Mouse (Mus musculus) layer of hippocampus, adult 9-11 months (tissue): ENCODE measurements around the gene Npepps.

Experiments used
- DNase-seq: peaks from one replicate; pipeline ENCODE4 v3.0.0; 2022

Gene Npepps

DNA sequence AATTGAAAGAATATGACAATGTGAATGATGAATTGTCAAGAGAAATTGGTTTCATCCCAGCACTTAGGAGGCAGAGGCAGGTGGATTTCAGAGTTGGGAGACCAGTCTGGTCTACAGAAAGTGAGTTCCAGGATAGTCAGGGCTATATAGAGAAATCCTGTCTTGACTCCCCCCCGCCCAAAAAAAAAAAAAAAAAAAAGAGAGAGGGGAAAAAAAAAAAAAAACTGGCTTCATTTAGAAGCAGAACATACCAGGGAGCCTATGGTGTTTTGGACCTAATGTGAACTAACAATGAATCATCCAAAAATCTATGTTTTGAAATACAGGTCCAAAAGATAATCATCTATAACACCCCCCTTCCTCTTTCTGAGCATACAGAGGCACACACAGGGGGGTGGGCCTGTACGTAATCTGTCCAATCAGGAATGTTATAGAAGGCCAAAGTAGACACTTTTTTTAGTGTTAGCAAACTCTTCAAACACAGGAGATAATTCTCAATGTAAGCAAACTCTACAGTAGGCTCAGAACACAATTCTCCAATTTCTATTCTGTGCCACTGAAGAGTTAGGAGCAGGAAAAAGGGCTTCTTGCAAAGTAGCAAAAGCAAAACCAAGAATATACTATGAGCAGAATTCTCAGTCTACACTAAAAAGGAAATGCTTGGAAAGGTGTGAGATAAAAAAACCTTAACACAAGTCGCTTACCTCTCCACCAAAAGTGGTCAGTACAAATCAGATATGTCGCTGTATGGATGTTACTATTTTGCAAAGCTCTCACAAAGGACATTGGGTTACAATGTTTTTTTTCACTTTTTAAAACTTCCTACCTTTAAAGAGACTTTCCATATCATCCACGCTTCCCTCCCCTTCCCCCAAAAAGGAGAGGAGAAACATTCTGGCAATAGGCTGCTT, 94.5 kb downstream of the Npepps start:
- no peak for DNase-seq

DNA sequence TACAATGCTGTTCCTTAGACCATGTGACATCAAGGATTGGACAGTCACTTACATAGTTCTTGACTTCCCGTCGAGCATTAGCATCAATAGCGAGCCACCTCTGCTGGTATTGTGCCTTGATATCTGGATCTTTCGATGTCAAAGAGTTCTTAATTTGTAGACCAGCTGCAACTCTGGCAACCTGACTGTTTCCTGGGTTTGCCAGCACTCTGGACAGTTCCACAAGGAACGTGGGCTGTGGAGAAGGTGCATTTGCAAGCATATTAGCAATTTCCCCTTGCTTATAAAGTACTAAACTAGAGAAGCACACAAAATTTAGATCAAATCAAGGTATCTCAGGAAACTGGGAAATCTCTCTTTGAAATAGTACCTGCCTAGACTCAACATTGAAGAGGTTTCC, 95.6 kb downstream of the Npepps start:
- no peak for DNase-seq

GRCm38 (mm10) chr11:97182446-97182845, 98.0 kb downstream of the Npepps start:
- no peak for DNase-seq

DNA sequence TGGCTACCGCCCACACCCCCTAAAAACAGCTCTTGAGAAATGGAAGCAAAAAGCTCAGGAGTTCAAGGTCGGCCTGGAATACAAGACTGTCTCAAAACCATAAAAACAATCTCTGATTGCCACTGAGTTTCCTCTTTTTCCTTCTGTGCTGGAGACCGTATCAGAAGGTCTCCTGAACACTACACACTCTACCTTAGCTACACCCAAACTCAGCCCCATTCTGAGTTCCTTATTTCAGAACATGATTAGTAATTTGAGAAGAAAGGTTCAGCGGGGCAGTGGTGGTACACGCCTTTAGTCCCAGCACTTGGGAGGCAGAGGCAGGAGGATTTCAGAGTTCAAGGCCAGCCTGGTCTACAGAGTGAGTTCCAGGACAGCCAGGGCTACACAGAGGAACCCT, 99.4 kb downstream of the Npepps start:
- no peak for DNase-seq

DNA sequence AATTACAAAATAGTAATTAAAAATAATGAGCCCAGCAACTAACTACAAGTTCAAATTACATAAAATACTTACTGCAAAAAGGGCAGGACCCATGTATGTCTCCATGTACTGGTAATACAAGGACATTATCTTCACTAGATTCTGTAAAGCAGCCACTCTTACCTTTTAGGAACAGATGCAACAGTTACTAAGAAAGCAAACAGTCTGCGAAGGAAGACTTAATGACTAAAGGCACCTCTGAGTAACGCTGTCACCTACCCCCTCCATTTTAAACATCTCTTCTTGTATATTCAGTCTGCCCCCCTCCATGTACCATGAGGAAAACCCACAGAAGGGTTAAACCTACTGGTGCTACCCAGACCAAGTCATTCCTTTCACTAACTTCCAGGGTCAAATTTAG, 102.2 kb downstream of the Npepps start:
- no peak for DNase-seq

GRCm38 (mm10) chr11:97176851-97177250, 103.6 kb downstream of the Npepps start:
- no peak for DNase-seq

- peak; percentile 81 for DNase-seq
Observed at GRCm38 (mm10) chr11:97175499-97175898, 104.9 kb downstream of the Npepps start.

DNA sequence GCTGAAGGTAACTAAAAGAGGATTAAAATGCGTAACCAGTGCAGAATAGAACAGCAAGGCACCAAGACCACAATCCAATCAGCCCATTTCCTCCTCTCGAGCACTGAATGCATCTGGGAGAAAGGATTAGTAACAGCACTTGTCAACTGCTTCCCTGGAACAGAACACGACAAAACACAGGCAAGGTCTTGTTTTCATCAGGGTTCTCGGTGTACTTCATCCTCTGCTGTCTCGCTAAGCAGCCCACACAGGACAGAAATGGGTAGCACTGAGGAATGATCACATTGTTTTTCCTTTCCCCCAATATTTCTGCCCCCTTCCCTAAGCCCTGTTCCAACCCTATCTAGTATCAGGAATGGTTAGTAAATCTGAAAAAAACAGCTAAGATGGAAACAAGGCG, 120.1 kb downstream of the Npepps start:
- peak; percentile 56 for DNase-seq

- no peak for DNase-seq
Observed at GRCm38 (mm10) chr11:97156999-97157398, 123.4 kb downstream of the Npepps start.
